Mouse (Mus musculus) cerebellum, adult 2 months (tissue): ENCODE results near the gene Spa17.

Experiments used
- CTCF ChIP-seq: fragments of 200-500 bp; IDR thresholded peaks from 2 replicates; pipeline ENCODE4 v1.5.1; 2011; ENCODE audit warnings: low read depth, mild to moderate bottlenecking, control low read depth, low read length, moderate library complexity, borderline replicate concordance; ENCODE audit not compliant: insufficient read depth
- POLR2A ChIP-seq: fragments of 200-500 bp; IDR thresholded peaks from 2 replicates; pipeline ENCODE4 v1.6.1; 2011; ENCODE audit warnings: low read length, control low read depth, borderline replicate concordance; ENCODE audit not compliant: insufficient read depth

DNA sequence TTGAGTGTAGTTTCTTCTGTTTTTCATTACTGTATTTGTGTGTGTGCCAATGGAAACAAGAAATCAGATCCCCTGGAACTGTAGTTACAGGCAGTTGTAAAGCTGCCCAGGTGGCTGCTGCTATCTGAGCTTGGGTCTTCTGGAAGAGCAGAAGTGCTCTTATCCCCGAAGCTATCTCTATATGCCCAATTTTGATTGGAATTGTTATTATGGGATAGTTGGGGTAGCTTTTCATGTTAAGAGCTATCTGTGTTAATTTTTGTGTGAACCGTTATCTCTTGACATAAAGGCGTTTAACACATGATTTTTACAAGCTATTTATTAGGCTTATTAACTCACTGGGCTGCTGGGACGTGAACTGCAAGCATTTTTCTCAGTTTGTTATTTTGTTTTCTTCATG is 4.0 kb downstream of the Spa17 start:
- TF ChIP-seq CTCF = no peak
- TF ChIP-seq POLR2A = no peak
